Mouse (Mus musculus): ENCODE data around the gene Slc30a9. TPM values are rescaled to one million over a fixed set of nuclear protein-coding genes. Genes with fewer than 3 reads are reported as not detected.

The Slc30a9 gene
- polyA plus RNA-seq, 1 experiment from 2014 or later: 149 TPM

DNA sequence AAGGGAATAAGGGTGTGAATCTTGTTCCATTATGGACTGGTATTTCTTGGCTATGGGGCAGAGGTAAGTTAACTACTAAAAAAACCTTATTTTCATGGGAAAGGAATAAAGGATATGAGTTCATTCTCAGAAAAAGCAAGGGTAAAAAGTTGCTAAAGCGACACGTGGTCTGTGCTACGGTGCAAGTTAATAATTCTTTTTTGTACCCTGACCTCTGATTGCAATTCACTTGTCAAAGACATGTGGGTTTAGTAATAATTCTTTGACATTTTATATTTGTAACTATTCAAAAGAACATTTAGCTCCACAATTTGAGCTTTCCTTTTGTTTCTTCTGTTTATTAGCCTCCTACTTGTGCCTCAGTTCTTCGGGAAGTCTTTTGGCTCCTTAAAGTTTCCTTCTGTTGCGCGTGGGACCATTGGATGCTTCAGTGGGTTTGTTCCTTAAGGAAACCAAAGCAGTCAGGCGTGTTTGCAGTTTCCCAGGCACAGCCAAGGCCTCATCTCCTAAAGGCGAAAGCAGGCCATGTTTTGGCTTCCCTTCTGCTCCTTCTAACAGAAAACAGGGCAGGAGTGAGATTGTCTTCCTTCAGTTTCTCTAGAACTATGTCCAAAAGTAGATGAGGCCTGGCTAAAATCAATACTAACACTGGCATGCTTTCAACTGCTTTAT is 5.7 kb upstream of the Slc30a9 start:
- no peaks in the 10 kb centered on the region for H3K27me3 ChIP-seq (ENCODE audit: control insufficient read depth, insufficient read depth, low read length)

DNA sequence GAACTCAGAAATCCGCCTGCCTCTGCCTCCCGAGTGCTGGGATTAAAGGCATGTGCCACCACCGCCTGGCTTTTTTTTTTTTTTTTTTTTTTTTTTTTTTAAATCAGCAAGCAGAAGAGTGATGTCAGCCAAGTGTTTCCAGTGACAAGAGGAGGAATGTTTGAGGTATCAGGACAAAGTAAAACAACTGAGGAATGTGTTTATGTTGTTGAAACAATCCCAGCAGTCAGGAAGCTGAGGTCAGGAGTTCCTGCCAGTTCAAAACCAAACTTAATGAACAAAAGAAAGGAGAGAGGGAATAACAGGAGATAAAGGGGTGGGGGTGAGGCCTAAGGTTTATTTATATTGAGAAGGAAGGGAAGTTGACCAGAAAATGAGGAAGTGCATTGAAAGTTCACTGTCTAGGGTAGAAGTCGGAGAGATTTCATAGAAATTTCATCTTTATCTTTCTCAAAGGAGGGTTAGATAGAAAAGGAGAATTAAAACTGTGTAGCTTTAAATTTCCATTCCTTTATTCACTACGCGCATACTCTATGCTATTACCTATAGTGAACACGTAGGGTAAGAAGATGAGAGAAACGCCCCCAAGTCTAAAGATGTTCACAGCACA is 4.9 kb upstream of the Slc30a9 start:
- H3K9me3 ChIP-seq (replicated peaks; ENCODE audit: control insufficient read depth, low read length): no peaks in the 10 kb centered on the region
- 83% methylated on average over 6 of the region's 8 CpGs for WGBS
- no peak for ATAC-seq (replicated peaks; ENCODE audit: insufficient number of reproducible peaks, low FRiP score, low TSS enrichment, low read depth)
- no peaks in the 10 kb centered on the region for H3K4me1 ChIP-seq (ENCODE audit: control insufficient read depth, insufficient read depth, low read length)
- H3K36me3 ChIP-seq (replicated peaks; ENCODE audit: control insufficient read depth, insufficient read depth, low read depth, low read length): no peaks in the 10 kb centered on the region
- H3K27me3 ChIP-seq (ENCODE audit: control insufficient read depth, insufficient read depth, low read length): no peaks in the 10 kb centered on the region
- H3K4me3 ChIP-seq (ENCODE audit: low read depth, low read length): no peak overlapping the region
- no peak overlapping the region for H3K4me2 ChIP-seq (ENCODE audit: low read depth, low read length)
- no peak overlapping the region for H3K9ac ChIP-seq (replicated peaks; ENCODE audit: low read length)
- no peak for DNase-seq (ENCODE audit: low spot score)
- no peak overlapping the region for H3K27ac ChIP-seq (replicated peaks; ENCODE audit: low read depth, low read length)

More for the DNA sequence above, 5.7 kb upstream of the Slc30a9 start:
- no peak for DNase-seq (ENCODE audit: low spot score)
- WGBS: 96% methylated on average over 8 of the region's 8 CpGs
- Histone ChIP-seq H3K9ac (replicated peaks; ENCODE audit: low read length) (no peak overlapping the region), H3K4me2 (ENCODE audit: low read depth, low read length) (no peak overlapping the region), H3K9me3 (replicated peaks; ENCODE audit: control insufficient read depth, low read length) (no peaks in the 10 kb centered on the region), H3K36me3 (replicated peaks; ENCODE audit: control insufficient read depth, insufficient read depth, low read depth, low read length) (no peaks in the 10 kb centered on the region), H3K4me3 (ENCODE audit: low read depth, low read length) (no peak overlapping the region), H3K27ac (replicated peaks; ENCODE audit: low read depth, low read length) (no peak overlapping the region), H3K4me1 (ENCODE audit: control insufficient read depth, insufficient read depth, low read length) (no peaks in the 10 kb centered on the region)
- ATAC-seq (replicated peaks; ENCODE audit: insufficient number of reproducible peaks, low FRiP score, low TSS enrichment, low read depth): no peak

DNA sequence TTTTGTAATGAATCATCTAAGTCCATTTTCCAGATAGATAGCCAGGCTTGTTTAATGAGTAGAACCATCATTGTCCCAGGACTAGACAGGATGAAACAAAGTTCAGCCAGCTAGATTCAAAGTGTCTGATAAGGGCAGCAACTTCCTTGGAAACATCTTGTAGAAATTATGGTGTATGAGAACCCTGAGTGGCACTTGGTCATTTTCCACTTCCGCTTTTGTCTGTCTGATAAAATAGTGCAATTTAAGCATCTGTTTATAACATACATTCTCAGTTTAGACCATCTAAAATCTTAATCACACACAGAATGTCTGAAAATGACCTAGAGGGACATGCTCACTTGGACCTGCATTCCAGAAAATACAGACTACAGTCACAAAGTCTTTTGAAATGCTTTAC is 2.9 kb upstream of the Slc30a9 start:
- Histone ChIP-seq H3K36me3 (replicated peaks; ENCODE audit: control insufficient read depth, insufficient read depth, low read depth, low read length) (no peaks in the 10 kb centered on the region), H3K27me3 (ENCODE audit: control insufficient read depth, insufficient read depth, low read length) (no peaks in the 10 kb centered on the region), H3K4me1 (ENCODE audit: control insufficient read depth, insufficient read depth, low read length) (no peaks in the 10 kb centered on the region), H3K27ac (replicated peaks; ENCODE audit: low read depth, low read length) (no peak overlapping the region), H3K9ac (replicated peaks; ENCODE audit: low read length) (no peak overlapping the region), H3K4me3 (ENCODE audit: low read depth, low read length) (no peak overlapping the region), H3K9me3 (replicated peaks; ENCODE audit: control insufficient read depth, low read length) (no peaks in the 10 kb centered on the region), H3K4me2 (ENCODE audit: low read depth, low read length) (no peak overlapping the region)
- ATAC-seq (replicated peaks; ENCODE audit: insufficient number of reproducible peaks, low FRiP score, low TSS enrichment, low read depth) (no peak), DNase-seq (ENCODE audit: low spot score) (no peak)
- 82% methylated on average over 1 of the region's 1 CpGs for WGBS

DNA sequence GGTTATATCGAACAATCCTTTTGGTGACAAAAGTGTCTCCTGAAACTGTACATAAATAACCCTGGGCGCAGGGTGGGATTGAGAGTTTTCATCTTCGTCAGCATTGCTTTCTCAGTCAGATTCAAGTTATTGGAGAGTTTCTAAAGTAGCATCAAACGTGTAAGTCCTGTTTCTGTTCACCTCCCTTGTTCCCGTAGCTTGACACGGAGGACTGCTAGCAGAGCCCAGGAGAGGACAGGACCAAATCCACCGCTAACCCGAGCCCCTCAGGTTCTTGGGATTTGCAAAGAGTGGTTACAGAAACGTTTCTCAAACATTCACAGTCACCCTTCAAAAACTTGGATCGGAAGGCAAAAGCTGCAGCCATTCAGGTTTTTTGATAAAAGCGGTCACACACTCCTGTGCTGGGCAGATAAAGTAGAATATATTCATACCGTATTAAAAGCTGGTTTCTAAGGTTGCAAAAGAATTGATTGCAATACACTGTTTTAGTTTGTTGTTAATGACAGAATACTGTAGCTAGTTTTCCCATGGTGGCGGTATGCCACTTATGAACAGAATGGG is 986 bp downstream of the Slc30a9 start:
- Histone ChIP-seq H3K9me3 (replicated peaks; ENCODE audit: control insufficient read depth, low read length) (no peaks in the 10 kb centered on the region), H3K4me2 (ENCODE audit: low read depth, low read length) (peak overlapping the region; percentile 81), H3K36me3 (replicated peaks; ENCODE audit: control insufficient read depth, insufficient read depth, low read depth, low read length) (no peaks in the 10 kb centered on the region), H3K4me3 (ENCODE audit: low read depth, low read length) (peak overlapping the region; percentile 99), H3K9ac (replicated peaks; ENCODE audit: low read length) (peak overlapping the region; percentile 88), H3K27ac (replicated peaks; ENCODE audit: low read depth, low read length) (no peak overlapping the region), H3K27me3 (ENCODE audit: control insufficient read depth, insufficient read depth, low read length) (no peaks in the 10 kb centered on the region), H3K4me1 (ENCODE audit: control insufficient read depth, insufficient read depth, low read length) (no peaks in the 10 kb centered on the region)
- DNase-seq (ENCODE audit: low spot score) (peak; percentile 4), ATAC-seq (replicated peaks; ENCODE audit: insufficient number of reproducible peaks, low FRiP score, low TSS enrichment, low read depth) (no peak)
- 38% methylated on average over 13 of the region's 13 CpGs for WGBS

DNA sequence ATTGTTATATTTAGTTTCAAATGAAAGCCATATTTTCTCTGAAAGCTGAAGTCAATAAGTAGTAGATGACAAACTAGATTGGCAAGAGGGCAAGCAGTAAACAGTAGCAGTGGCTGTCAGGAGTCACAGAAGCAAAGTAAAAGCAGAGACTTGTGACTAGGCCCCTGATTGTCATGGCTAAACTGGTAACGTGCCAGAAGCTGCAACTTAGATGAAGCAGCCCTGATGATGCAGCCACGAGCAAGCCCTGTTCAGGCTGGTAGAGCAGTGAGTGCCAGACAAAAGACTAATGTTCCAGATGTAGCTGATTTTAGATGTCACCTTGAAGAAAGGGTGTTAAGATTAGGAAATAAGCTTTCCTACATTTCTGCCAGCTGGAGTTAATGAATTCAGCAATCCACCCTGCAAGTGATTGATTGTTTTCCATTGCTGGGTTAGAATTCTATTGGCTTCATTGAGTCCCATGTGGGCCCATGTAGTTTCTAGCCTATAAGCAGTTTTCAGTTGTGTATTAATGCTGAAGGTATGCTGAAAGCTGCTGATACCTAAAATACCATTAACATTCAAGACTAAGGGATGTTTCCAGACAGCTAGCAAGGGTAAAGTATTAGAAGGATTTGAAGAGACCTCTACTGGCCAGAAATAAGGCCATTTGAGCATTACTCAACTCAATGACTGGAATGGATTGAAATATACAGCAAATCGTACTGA is 5.2 kb downstream of the Slc30a9 start:
- no peak overlapping the region for H3K4me3 ChIP-seq (ENCODE audit: low read depth, low read length)
- no peak overlapping the region for H3K27ac ChIP-seq (replicated peaks; ENCODE audit: low read depth, low read length)
- H3K9me3 ChIP-seq (replicated peaks; ENCODE audit: control insufficient read depth, low read length): no peaks in the 10 kb centered on the region
- no peak overlapping the region for H3K9ac ChIP-seq (replicated peaks; ENCODE audit: low read length)
- H3K4me2 ChIP-seq (ENCODE audit: low read depth, low read length): no peak overlapping the region
- no peak for ATAC-seq (replicated peaks; ENCODE audit: insufficient number of reproducible peaks, low FRiP score, low TSS enrichment, low read depth)
- no peak for DNase-seq (ENCODE audit: low spot score)
- no peaks in the 10 kb centered on the region for H3K4me1 ChIP-seq (ENCODE audit: control insufficient read depth, insufficient read depth, low read length)
- no peaks in the 10 kb centered on the region for H3K36me3 ChIP-seq (replicated peaks; ENCODE audit: control insufficient read depth, insufficient read depth, low read depth, low read length)
- 81% methylated on average over 3 of the region's 3 CpGs for WGBS
- no peaks in the 10 kb centered on the region for H3K27me3 ChIP-seq (ENCODE audit: control insufficient read depth, insufficient read depth, low read length)

DNA sequence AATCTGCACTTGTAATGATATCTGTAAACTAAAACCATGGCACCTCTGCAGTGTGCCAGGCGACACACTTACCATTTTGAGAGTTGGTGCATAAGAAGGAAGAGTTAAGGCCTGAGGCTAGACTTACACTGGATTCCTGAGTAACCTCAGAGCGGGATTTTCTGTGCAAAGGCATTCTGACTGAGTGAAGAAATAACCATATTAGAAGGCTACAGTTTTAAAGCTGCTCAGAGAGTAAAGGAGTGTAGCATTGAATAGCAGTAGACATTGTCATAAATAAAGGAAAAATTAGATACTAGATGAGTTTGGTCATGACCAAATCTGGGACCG is 5.7 kb downstream of the Slc30a9 start:
- H3K9ac ChIP-seq (replicated peaks; ENCODE audit: low read length): no peak overlapping the region
- H3K4me2 ChIP-seq (ENCODE audit: low read depth, low read length): no peak overlapping the region
- no peak overlapping the region for H3K27ac ChIP-seq (replicated peaks; ENCODE audit: low read depth, low read length)
- 89% methylated on average over 3 of the region's 3 CpGs for WGBS
- H3K9me3 ChIP-seq (replicated peaks; ENCODE audit: control insufficient read depth, low read length): no peaks in the 10 kb centered on the region
- no peak for DNase-seq (ENCODE audit: low spot score)
- H3K36me3 ChIP-seq (replicated peaks; ENCODE audit: control insufficient read depth, insufficient read depth, low read depth, low read length): no peaks in the 10 kb centered on the region
- no peaks in the 10 kb centered on the region for H3K4me1 ChIP-seq (ENCODE audit: control insufficient read depth, insufficient read depth, low read length)
- H3K27me3 ChIP-seq (ENCODE audit: control insufficient read depth, insufficient read depth, low read length): no peaks in the 10 kb centered on the region
- no peak for ATAC-seq (replicated peaks; ENCODE audit: insufficient number of reproducible peaks, low FRiP score, low TSS enrichment, low read depth)
- no peak overlapping the region for H3K4me3 ChIP-seq (ENCODE audit: low read depth, low read length)

DNA sequence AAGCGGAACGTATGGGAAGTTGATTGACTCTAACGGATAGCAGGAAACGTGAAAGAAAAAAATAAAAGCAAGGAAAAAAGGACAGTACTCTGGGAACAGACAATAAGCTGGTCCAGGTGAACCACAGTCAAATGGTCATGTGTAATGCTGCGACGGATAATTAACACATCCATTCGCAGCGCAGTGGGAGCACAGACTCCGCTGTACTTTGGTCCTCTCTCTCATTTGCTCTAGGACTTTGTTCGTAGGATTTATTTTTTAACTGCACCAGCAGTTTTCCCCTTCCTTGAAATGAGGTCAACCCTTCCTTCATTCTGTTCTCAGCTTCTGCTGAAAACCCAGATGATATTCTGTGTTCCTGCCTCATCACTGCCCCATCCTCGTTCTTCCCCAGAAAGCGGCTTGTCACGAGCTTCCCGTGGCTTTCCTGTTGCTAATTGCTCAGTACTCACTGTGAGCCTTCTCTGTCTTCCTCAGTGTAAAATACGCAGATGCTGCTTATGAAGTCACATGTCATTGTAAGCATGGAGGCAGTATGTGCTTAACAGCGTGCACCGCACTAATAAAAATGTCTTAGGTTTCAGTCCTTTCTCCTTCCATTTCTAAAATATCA is 15.0 kb downstream of the Slc30a9 start:
- WGBS: 90% methylated on average over 17 of the region's 17 CpGs
- Histone ChIP-seq H3K9ac (replicated peaks; ENCODE audit: low read length) (no peak overlapping the region), H3K4me1 (ENCODE audit: control insufficient read depth, insufficient read depth, low read length) (no peaks in the 10 kb centered on the region), H3K4me2 (ENCODE audit: low read depth, low read length) (no peak overlapping the region), H3K27ac (replicated peaks; ENCODE audit: low read depth, low read length) (no peak overlapping the region), H3K36me3 (replicated peaks; ENCODE audit: control insufficient read depth, insufficient read depth, low read depth, low read length) (no peaks in the 10 kb centered on the region), H3K4me3 (ENCODE audit: low read depth, low read length) (no peak overlapping the region), H3K9me3 (replicated peaks; ENCODE audit: control insufficient read depth, low read length) (no peaks in the 10 kb centered on the region), H3K27me3 (ENCODE audit: control insufficient read depth, insufficient read depth, low read length) (no peaks in the 10 kb centered on the region)
- no peak for ATAC-seq (replicated peaks; ENCODE audit: insufficient number of reproducible peaks, low FRiP score, low TSS enrichment, low read depth)
- no peak for DNase-seq (ENCODE audit: low spot score)

DNA sequence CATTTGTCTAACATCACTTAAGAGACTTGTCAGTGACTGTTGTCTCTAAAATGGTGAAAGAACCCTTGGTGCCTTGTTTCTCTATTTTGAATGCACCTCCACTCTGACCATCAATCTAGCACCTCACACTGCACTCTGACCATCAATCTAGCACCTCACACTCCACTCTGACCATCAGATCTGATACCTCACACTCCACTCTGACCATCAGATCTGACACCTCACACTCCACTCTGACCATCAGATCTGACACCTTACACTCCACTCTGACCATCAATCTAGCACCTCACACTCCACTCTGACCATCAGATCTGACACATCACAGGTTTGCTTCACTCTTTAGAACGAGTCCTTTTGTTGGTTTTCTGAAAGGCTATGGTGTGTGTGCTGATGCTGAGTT is 17.3 kb downstream of the Slc30a9 start:
- Histone ChIP-seq H3K4me3 (ENCODE audit: low read depth, low read length) (no peak overlapping the region), H3K9me3 (replicated peaks; ENCODE audit: control insufficient read depth, low read length) (no peaks in the 10 kb centered on the region), H3K27me3 (ENCODE audit: control insufficient read depth, insufficient read depth, low read length) (no peaks in the 10 kb centered on the region), H3K4me1 (ENCODE audit: control insufficient read depth, insufficient read depth, low read length) (no peaks in the 10 kb centered on the region), H3K36me3 (replicated peaks; ENCODE audit: control insufficient read depth, insufficient read depth, low read depth, low read length) (no peaks in the 10 kb centered on the region), H3K4me2 (ENCODE audit: low read depth, low read length) (no peak overlapping the region), H3K27ac (replicated peaks; ENCODE audit: low read depth, low read length) (no peak overlapping the region), H3K9ac (replicated peaks; ENCODE audit: low read length) (no peak overlapping the region)
- DNase-seq (ENCODE audit: low spot score) (no peak), ATAC-seq (replicated peaks; ENCODE audit: insufficient number of reproducible peaks, low FRiP score, low TSS enrichment, low read depth) (no peak)
- WGBS: 71% methylated on average over 1 of the region's 1 CpGs

Data from embryonic facial prominence, embryonic 11.5 days (tissue).